Mouse (Mus musculus) embryonic fibroblast, embryonic 13.5 days (primary cell): ENCODE data around the gene Slx4ip.

Experiments
- CTCF ChIP-seq: IDR thresholded peaks from 2 replicates; pipeline ENCODE4 v1.5.1; 2011; ENCODE audit warnings: mild to moderate bottlenecking, control low read depth, low read length, moderate library complexity, borderline replicate concordance; ENCODE audit not compliant: insufficient read depth
- POLR2A ChIP-seq: IDR thresholded peaks from 2 replicates; pipeline ENCODE4 v1.6.1; 2011; ENCODE audit warnings: low read depth, mild to moderate bottlenecking, control low read depth, low read length, moderate library complexity

- no peak for TF ChIP-seq POLR2A
- no peak for TF ChIP-seq CTCF
Observed at GRCm38 (mm10) chr2:137091766-137092522, 200.9 kb downstream of the Slx4ip start.
